ENCODE assay signal across 12 mouse cellular contexts in genomic region chr9:55139958-55140357, GRCm38 (mm10). TPM values are rescaled to one million over a fixed set of nuclear protein-coding genes. Genes with fewer than 3 reads are reported as not detected.
DNase-seq lines count a peak whose midpoint lies in the region; ATAC-seq and TF ChIP-seq lines count a peak whose summit lies in the region.
"Had no signal": no experiment of that assay in that cellular context is flagged by ENCODE, and none has a peak within 500 bp of the region (broad histone marks: within the 10 kb centered on the region; RNA-seq: fewer than 3 reads in every experiment).

No protein-coding gene starts in this region.

- no peak overlapping the region for H3K4me2 ChIP-seq in intestine, postnatal 0 days (replicated peaks; ENCODE audit: low read depth)
- H3K4me2 ChIP-seq in intestine, embryonic 15.5 days (replicated peaks), result no peak overlapping the region
- no peak overlapping the region for H3K4me2 ChIP-seq in hindbrain, embryonic 12.5 days (replicated peaks)
- H3K4me2 ChIP-seq: heart, embryonic 13.5 days had no signal

- peak; percentile 52 for TF ChIP-seq CTCF in intestine, postnatal 0 days (IDR thresholded peaks at IDR 0.05; ENCODE audit: low read depth)

- WGBS in intestine, postnatal 0 days, result 73% methylated on average over 5 of the region's 5 CpGs
- WGBS in intestine, embryonic 15.5 days, result 72% methylated on average over 5 of the region's 5 CpGs
- WGBS in hindbrain, embryonic 12.5 days, result 80% methylated on average over 5 of the region's 5 CpGs

- H3K4me3 ChIP-seq in intestine, postnatal 0 days (ENCODE audit: low read depth, low read length), result no peak overlapping the region
- no peak overlapping the region for H3K4me3 ChIP-seq in intestine, embryonic 15.5 days (replicated peaks)
- no peak overlapping the region for H3K4me3 ChIP-seq in hindbrain, embryonic 12.5 days
- H3K4me3 ChIP-seq: heart, embryonic 13.5 days; myocyte had no signal

- no peak for ATAC-seq in intestine, postnatal 0 days
- no peak for ATAC-seq in intestine, embryonic 15.5 days
- no peak for ATAC-seq in hindbrain, embryonic 12.5 days (ENCODE audit: low FRiP score)
- ATAC-seq: activated CD4-positive, CD25-positive, alpha-beta regulatory T cell, adult 4 months had no signal

- no peak overlapping the region for H3K9ac ChIP-seq in intestine, postnatal 0 days (ENCODE audit: low read depth, low read length)
- H3K9ac ChIP-seq in intestine, embryonic 15.5 days, result no peak overlapping the region
- no peak overlapping the region for H3K9ac ChIP-seq in hindbrain, embryonic 12.5 days
- H3K9ac ChIP-seq: heart, embryonic 13.5 days had no signal

- H3K9me3 ChIP-seq in intestine, postnatal 0 days (ENCODE audit: control insufficient read depth), result no peaks in the 10 kb centered on the region
- no peaks in the 10 kb centered on the region for H3K9me3 ChIP-seq in intestine, embryonic 15.5 days
- no peaks in the 10 kb centered on the region for H3K9me3 ChIP-seq in hindbrain, embryonic 12.5 days (replicated peaks)
- H3K9me3 ChIP-seq: heart, embryonic 13.5 days had no signal

- H3K4me1 ChIP-seq in intestine, postnatal 0 days (replicated peaks; ENCODE audit: control insufficient read depth, insufficient read depth, low read length), result no peaks in the 10 kb centered on the region
- H3K4me1 ChIP-seq in intestine, embryonic 15.5 days (replicated peaks), result no peaks in the 10 kb centered on the region
- H3K4me1 ChIP-seq in hindbrain, embryonic 12.5 days, result no peaks in the 10 kb centered on the region

- no peak overlapping the region for H3K27ac ChIP-seq in intestine, postnatal 0 days (ENCODE audit: low read depth, low read length)
- H3K27ac ChIP-seq in intestine, embryonic 15.5 days, result no peak overlapping the region
- no peak overlapping the region for H3K27ac ChIP-seq in hindbrain, embryonic 12.5 days
- H3K27ac ChIP-seq: heart, embryonic 13.5 days had no signal

- peak; percentile 58 for DNase-seq in adrenal gland, postnatal 14 days
- DNase-seq in adrenal gland, adult 18-20 months (ENCODE audit: low spot score in 2 of 2), result no peak
- DNase-seq in 3T3-L1 (ENCODE audit: low read depth, low spot score), result peak; percentile 74
- DNase-seq in lung, adult 18-20 months, result peak; percentile 52 to 71
- no peak for DNase-seq in ovary, postnatal 10 days (ENCODE audit: low spot score)
- DNase-seq: cerebellum, adult 8-10 months had no signal

- no peaks in the 10 kb centered on the region for H3K36me3 ChIP-seq in intestine, postnatal 0 days (ENCODE audit: control insufficient read depth, insufficient read depth)
- no peaks in the 10 kb centered on the region for H3K36me3 ChIP-seq in intestine, embryonic 15.5 days
- no peaks in the 10 kb centered on the region for H3K36me3 ChIP-seq in hindbrain, embryonic 12.5 days
- H3K36me3 ChIP-seq: heart, embryonic 13.5 days had no signal

- H3K27me3 ChIP-seq in intestine, postnatal 0 days (replicated peaks; ENCODE audit: control insufficient read depth, insufficient read depth, low read length), result no peaks in the 10 kb centered on the region
- no peaks in the 10 kb centered on the region for H3K27me3 ChIP-seq in intestine, embryonic 15.5 days (replicated peaks)
- H3K27me3 ChIP-seq in hindbrain, embryonic 12.5 days, result no peaks in the 10 kb centered on the region
- H3K27me3 ChIP-seq: heart, embryonic 13.5 days had no signal

RNA-seq across cellular contexts. Expression of gene Ube2q2, which starts 8.7 kb away (rescaled TPM):
- 46.7 and 47.5 TPM in 2 replicates for total RNA-seq in adrenal gland, postnatal 14 days (2021)
- total RNA-seq in adrenal gland, adult 18-20 months (2021), result 10 to 100 TPM; 49.9 to 62.1 TPM
- 17.0 TPM in 2 replicates for polyA plus RNA-seq in intestine, postnatal 0 days (2015; fragmentation: Nextera tagmentation; extraction: Ambion mirVana)
- polyA plus RNA-seq in intestine, embryonic 15.5 days (2015; fragmentation: Nextera tagmentation; extraction: Ambion mirVana), result 29.7 and 30.6 TPM in 2 replicates
- polyA plus RNA-seq in hindbrain, embryonic 12.5 days (2016; fragmentation: Nextera tagmentation; extraction: Ambion mirVana), result 53.4 and 54.2 TPM in 2 replicates

Comparison
In these comparisons a context has a peak if more than half of its experiments do, and no peak if none do; other contexts are left out.
1. DNase-seq: peak in adrenal gland, postnatal 14 days (single experiment), 3T3-L1 (single experiment) and lung, adult 18-20 months (2 of 2); none in adrenal gland, adult 18-20 months (0 of 2) and ovary, postnatal 10 days (single experiment).